Mouse (Mus musculus) liver, embryonic 11.5 days (tissue): ENCODE results near the gene Mecom. TPM values are rescaled to one million over a fixed set of nuclear protein-coding genes. Genes with fewer than 3 reads are reported as not detected.
A peak's percentile ranks its signal among the peaks of the same experiment; 100 is the strongest.

Experiments used
- ATAC-seq: fragments of 200-750 bp; cut with Nextera tagmentation; replicated peaks from 2 replicates; pipeline ENCODE4 v1.8.0; 2017; ENCODE audit warnings: moderate number of reproducible peaks, mild to moderate bottlenecking, moderate TSS enrichment, moderate library complexity; ENCODE audit not compliant: low FRiP score
- DNase-seq: peaks from one replicate; pipeline ENCODE4 v3.0.0-alpha.2; 2017; ENCODE audit warnings: low spot score
- H3K27ac ChIP-seq: fragments of 300-500 bp; sonication (generic); 2 replicates; pipeline ENCODE4 v1.5.1; 2014; ENCODE audit warnings: mild to moderate bottlenecking, low read depth, low read length, control low read depth
- H3K27me3 ChIP-seq: fragments of 300-500 bp; sonication (generic); replicated peaks from 2 replicates; pipeline ENCODE4 v1.6.1; 2014; ENCODE audit warnings: low read length, mixed read lengths; ENCODE audit not compliant: control insufficient read depth, insufficient read depth
- H3K36me3 ChIP-seq: fragments of 300-500 bp; sonication (generic); 2 replicates; pipeline ENCODE4 v1.6.1; 2014; ENCODE audit warnings: mild to moderate bottlenecking, low read length, moderate library complexity, mixed read lengths; ENCODE audit not compliant: control insufficient read depth, insufficient read depth
- H3K4me1 ChIP-seq: fragments of 300-500 bp; sonication (generic); replicated peaks from 2 replicates; pipeline ENCODE4 v1.6.1; 2014; ENCODE audit warnings: low read length, mixed read lengths; ENCODE audit not compliant: control insufficient read depth, insufficient read depth
- H3K4me2 ChIP-seq: fragments of 300-500 bp; sonication (generic); 2 replicates; pipeline ENCODE4 v1.6.1; 2014; ENCODE audit warnings: mild to moderate bottlenecking, control low read depth, moderate library complexity
- H3K4me3 ChIP-seq: fragments of 300-500 bp; sonication (generic); 2 replicates; pipeline ENCODE4 v1.5.1; 2014; ENCODE audit warnings: low read depth, low read length, control low read depth
- H3K9ac ChIP-seq: fragments of 300-500 bp; sonication (generic); 2 replicates; pipeline ENCODE4 v1.6.1; 2014; ENCODE audit warnings: low read depth, low read length, control low read depth
- H3K9me3 ChIP-seq: fragments of 300-500 bp; sonication (generic); 2 replicates; pipeline ENCODE4 v1.6.1; 2016; ENCODE audit warnings: low read length, inconsistent platforms, mixed read lengths; ENCODE audit not compliant: control insufficient read depth
- WGBS: fragments of 180-500 bp; shearing (Covaris S2); extraction: QIAGEN DNeasy Blood & Tissue Kit; methylation state at CpG from one replicate; pipeline ENCODE4 v1.1.7; 2014; 5-methylcytosine and 5-hydroxymethylcytosine counted together
- polyA plus RNA-seq: library from polyadenylated mRNA; unstranded; fragments of >200 nt; fragmentation: Nextera tagmentation; extraction: Ambion mirVana; gene quantifications from 2 replicates; pipeline ENCODE4 v1.2.1, GENCODE M21; 2014

Mecom gene
- polyA plus RNA-seq, 1 experiment from 2014 or later, result 6.9 TPM

- Histone ChIP-seq H3K9ac (no peak overlapping the region), H3K4me1 (no peaks in the 10 kb centered on the region), H3K4me2 (no peak overlapping the region), H3K36me3 (no peaks in the 10 kb centered on the region), H3K27ac (no peak overlapping the region), H3K9me3 (no peaks in the 10 kb centered on the region), H3K27me3 (peaks cover 5% of the 10 kb centered on the region), H3K4me3 (no peak overlapping the region)
- DNase-seq (no peak), ATAC-seq (no peak)
- WGBS, result 79% methylated on average over 5 of the region's 5 CpGs
Observed at GRCm38 (mm10) chr3:30016766-30017165, 531.0 kb downstream of the Mecom start.

DNA sequence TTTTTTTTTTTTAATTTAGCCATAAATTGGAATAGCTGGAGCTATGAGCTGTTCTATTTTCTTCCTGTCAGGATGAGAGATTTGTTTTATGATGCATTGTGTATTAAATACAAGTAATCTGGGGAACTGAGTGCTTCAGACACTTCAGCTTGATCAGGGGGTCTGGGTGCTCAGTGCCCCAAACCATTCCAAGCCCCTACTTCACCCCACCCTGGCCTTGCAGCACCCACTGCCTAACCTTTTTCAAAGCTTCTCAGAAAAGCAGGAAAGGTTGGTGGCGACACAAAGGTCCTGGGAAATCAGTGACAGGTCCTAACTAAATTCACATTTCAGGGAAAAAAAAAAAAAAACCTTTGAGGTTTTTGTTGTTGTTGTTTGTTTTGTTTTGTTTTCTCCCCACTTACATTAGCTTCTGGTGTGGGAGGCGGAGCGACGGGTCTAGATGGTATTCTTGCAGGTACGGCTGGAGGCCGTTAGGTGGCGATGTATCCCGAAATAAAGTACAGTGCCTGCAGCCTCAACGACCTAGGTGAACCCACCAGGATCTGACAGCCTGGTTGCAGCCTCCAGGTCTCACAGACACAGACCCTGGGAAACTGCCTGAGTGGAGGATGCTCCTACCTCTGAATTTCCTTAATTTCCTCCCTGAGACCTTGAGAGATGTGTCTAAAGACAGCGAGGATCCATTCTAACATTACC lies 532.7 kb downstream of the Mecom start:
- no peak overlapping the region for H3K4me2 ChIP-seq
- H3K4me3 ChIP-seq, result no peak overlapping the region
- H3K4me1 ChIP-seq, result no peaks in the 10 kb centered on the region
- WGBS, result 10% methylated on average over 10 of the region's 10 CpGs
- H3K27me3 ChIP-seq, result peaks cover 15% of the 10 kb centered on the region
- H3K36me3 ChIP-seq, result no peaks in the 10 kb centered on the region
- no peaks in the 10 kb centered on the region for H3K9me3 ChIP-seq
- no peak overlapping the region for H3K9ac ChIP-seq
- no peak overlapping the region for H3K27ac ChIP-seq
- peak; percentile 45 for DNase-seq
- no peak for ATAC-seq

- H3K27ac ChIP-seq, result no peak overlapping the region
- 50% methylated on average over 1 of the region's 1 CpGs for WGBS
- H3K27me3 ChIP-seq, result peaks cover 15% of the 10 kb centered on the region
- H3K4me2 ChIP-seq, result no peak overlapping the region
- H3K4me1 ChIP-seq, result no peaks in the 10 kb centered on the region
- no peak overlapping the region for H3K4me3 ChIP-seq
- H3K36me3 ChIP-seq, result no peaks in the 10 kb centered on the region
- DNase-seq (no peak), ATAC-seq (no peak)
- H3K9me3 ChIP-seq, result no peaks in the 10 kb centered on the region
- no peak overlapping the region for H3K9ac ChIP-seq
Observed at GRCm38 (mm10) chr3:30014279-30014678, 533.5 kb downstream of the Mecom start.

- Histone ChIP-seq H3K9me3 (no peaks in the 10 kb centered on the region), H3K9ac (no peak overlapping the region), H3K4me1 (no peaks in the 10 kb centered on the region), H3K4me3 (peak overlapping the region; percentile 57; the same call in 1 of the 2 replicates), H3K27ac (no peak overlapping the region), H3K36me3 (no peaks in the 10 kb centered on the region), H3K4me2 (peak overlapping the region; percentile 85), H3K27me3 (peaks cover 15% of the 10 kb centered on the region)
- 30% methylated on average over 1 of the region's 1 CpGs for WGBS
- ATAC-seq (no peak), DNase-seq (no peak)
Observed at GRCm38 (mm10) chr3:30013416-30013815, 534.4 kb downstream of the Mecom start.

- Histone ChIP-seq H3K9me3 (no peaks in the 10 kb centered on the region), H3K9ac (peak overlapping the region; percentile 52), H3K4me2 (peak overlapping the region; percentile 85), H3K27ac (no peak overlapping the region), H3K4me3 (peak overlapping the region; percentile 57), H3K4me1 (no peaks in the 10 kb centered on the region), H3K36me3 (no peaks in the 10 kb centered on the region), H3K27me3 (peaks cover 15% of the 10 kb centered on the region)
- under 1% methylated on average over 29 of the region's 29 CpGs for WGBS
- ATAC-seq (no peak), DNase-seq (peak; percentile 57)
Observed at GRCm38 (mm10) chr3:30012666-30013365, 535.0 kb downstream of the Mecom start.

DNA sequence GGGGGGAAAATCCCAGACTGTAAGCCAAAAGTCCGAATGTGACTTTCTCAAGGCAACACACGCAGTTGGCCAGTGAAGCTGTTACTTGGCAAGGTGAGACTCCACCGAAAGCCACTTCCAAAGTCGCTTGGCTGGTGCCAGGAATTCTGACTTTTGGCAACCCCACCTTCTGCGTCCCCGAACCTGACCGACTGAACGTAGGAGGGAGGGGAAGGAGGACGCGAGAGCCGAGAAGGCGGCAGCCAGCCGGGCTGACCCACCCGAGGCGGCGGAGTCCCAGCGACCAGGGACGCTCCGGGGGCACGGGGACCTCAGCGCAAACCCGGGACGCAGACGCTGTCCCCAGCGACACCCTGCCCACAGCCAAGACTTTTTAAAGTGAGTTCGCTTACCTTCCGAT lies 535.7 kb downstream of the Mecom start:
- Histone ChIP-seq H3K36me3 (no peaks in the 10 kb centered on the region), H3K9ac (peak overlapping the region; percentile 32; the same call in 1 of the 2 replicates), H3K4me1 (no peaks in the 10 kb centered on the region), H3K9me3 (no peaks in the 10 kb centered on the region), H3K4me2 (peak overlapping the region; percentile 85), H3K4me3 (peak overlapping the region; percentile 57), H3K27ac (no peak overlapping the region; the same call in 1 of the 2 replicates), H3K27me3 (peaks cover 15% of the 10 kb centered on the region)
- peak; percentile 48 for DNase-seq
- under 1% methylated on average over 27 of the region's 27 CpGs for WGBS
- ATAC-seq, result no peak

GRCm38 (mm10) chr3:30011712-30012111 lies 536.1 kb downstream of the Mecom start:
- Histone ChIP-seq H3K9ac (no peak overlapping the region), H3K4me1 (no peaks in the 10 kb centered on the region), H3K27me3 (peaks cover 15% of the 10 kb centered on the region), H3K9me3 (no peaks in the 10 kb centered on the region), H3K36me3 (no peaks in the 10 kb centered on the region), H3K27ac (no peak overlapping the region), H3K4me2 (no peak overlapping the region; the same call in 1 of the 2 replicates), H3K4me3 (no peak overlapping the region)
- DNase-seq, result no peak
- no peak for ATAC-seq
- 25% methylated on average over 6 of the region's 6 CpGs for WGBS

DNA sequence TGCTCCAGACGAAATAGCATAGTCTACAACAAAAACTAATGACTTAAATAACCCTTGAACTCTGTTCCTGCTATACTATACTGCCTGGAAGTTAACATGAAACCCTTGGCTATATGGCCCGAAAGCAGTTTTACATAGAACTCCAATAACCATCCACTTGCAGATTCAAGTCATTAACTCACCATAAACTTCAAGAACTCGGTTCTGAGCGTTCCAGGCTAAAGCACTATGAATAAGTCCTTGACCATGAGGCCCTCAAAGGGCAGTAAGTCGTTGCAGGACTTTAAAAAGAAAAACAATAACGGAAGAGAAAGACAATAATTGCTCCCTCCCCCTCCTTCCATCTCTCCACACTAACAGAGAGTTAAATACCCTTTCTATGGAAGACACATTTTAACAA lies 536.9 kb downstream of the Mecom start:
- ATAC-seq (no peak), DNase-seq (no peak)
- Histone ChIP-seq H3K4me3 (peak overlapping the region; percentile 1; the same call in 1 of the 2 replicates), H3K36me3 (no peaks in the 10 kb centered on the region), H3K9ac (no peak overlapping the region), H3K9me3 (no peaks in the 10 kb centered on the region), H3K4me1 (no peaks in the 10 kb centered on the region), H3K27ac (no peak overlapping the region), H3K4me2 (peak overlapping the region; percentile 15; the same call in 1 of the 2 replicates), H3K27me3 (peaks cover 15% of the 10 kb centered on the region)
- WGBS, result 43% methylated on average over 6 of the region's 6 CpGs
